Mouse (Mus musculus): ENCODE results near the gene Crnkl1.

GRCm38 (mm10) chr2:145941403-145941802 is 6.6 kb upstream of the Crnkl1 start:
- TF ChIP-seq GATA1 (IDR thresholded peaks at IDR 0.05; ENCODE audit: borderline replicate concordance, low read length) (no peak), FLI1 (IDR thresholded peaks at IDR 0.05; ENCODE audit: low read length) (no peak)
